Mouse (Mus musculus): ENCODE measurements at regions not wholly inside any gene's neighbourhood (a gene's known extent, or its start where the extent isn't known, plus 50 kb on each side); places are given as distances from the start of the nearest gene placed in this dataset.

DNA sequence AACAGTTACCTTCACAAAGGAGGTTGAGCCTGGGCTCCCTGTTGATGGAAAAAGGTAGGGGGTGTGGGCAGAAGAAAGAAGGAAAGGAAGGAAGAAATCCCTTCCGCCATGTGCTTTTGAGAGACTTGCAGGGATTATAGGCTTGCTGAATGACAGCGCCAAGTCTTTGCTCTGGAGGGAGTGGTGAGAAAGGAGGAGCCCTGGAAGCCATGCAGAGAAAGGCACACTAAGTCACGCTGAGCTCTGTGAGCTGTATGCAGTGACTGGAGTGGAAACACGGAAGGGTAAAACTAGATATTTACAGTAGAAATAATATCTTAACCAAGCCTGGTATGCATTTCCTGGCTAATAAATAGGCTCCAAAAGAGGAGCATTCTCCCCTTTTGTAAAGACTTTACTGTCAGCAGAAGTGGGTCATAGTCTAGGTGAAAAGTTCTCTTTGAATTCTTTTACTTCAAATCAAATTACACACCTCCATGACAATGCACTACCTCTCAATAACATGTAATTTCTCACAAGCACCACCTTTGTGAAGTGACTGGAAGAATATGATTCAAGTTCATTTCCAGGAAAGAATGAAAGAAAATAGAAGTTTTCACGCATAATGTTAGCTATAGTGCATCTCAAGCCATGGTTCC, 484.1 kb upstream of the Nectin3 start:
- TF ChIP-seq GATA1 (IDR thresholded peaks at IDR 0.05; ENCODE audit: borderline replicate concordance, low read length) (no peak), FLI1 (IDR thresholded peaks at IDR 0.05; ENCODE audit: low read length) (no peak)
